Mouse (Mus musculus) cerebellum, postnatal 10 days (tissue): ENCODE results near the gene Rtl1.
A peak's percentile ranks its signal among the peaks of the same experiment; 100 is the strongest.

Experiments
- DNase-seq, 2 experiments: peaks; one replicate each; pipeline ENCODE4 v3.0.0; 2021; ENCODE audit warnings: mixed read lengths in 2 of 2

Rtl1 gene

GRCm38 (mm10) chr12:109560111-109560695 is 39.9 kb downstream of the Rtl1 start:
- DNase-seq = peak in 1 of 2 experiments; percentile 41

- DNase-seq = no peak
Measured at GRCm38 (mm10) chr12:109558891-109559487, 41.1 kb downstream of the Rtl1 start.

- peak; percentile 44 to 64 for DNase-seq
Measured at GRCm38 (mm10) chr12:109558226-109558824, 41.8 kb downstream of the Rtl1 start.

GRCm38 (mm10) chr12:109555837-109556409 is 44.2 kb downstream of the Rtl1 start:
- DNase-seq = no peak

GRCm38 (mm10) chr12:109553568-109553967 is 46.6 kb downstream of the Rtl1 start:
- DNase-seq = no peak

GRCm38 (mm10) chr12:109552754-109553525 is 47.2 kb downstream of the Rtl1 start:
- DNase-seq = no peak

GRCm38 (mm10) chr12:109551771-109552170 is 48.4 kb downstream of the Rtl1 start:
- no peak for DNase-seq

GRCm38 (mm10) chr12:109547085-109547484 is 53.0 kb downstream of the Rtl1 start:
- no peak for DNase-seq

- DNase-seq = peak; percentile 46 to 57
Measured at GRCm38 (mm10) chr12:109545875-109546732, 54.0 kb downstream of the Rtl1 start.

- DNase-seq = no peak
Measured at GRCm38 (mm10) chr12:109543281-109543923, 56.7 kb downstream of the Rtl1 start.

GRCm38 (mm10) chr12:109542635-109543249 is 57.4 kb downstream of the Rtl1 start:
- peak; percentile 80 to 81 for DNase-seq

- DNase-seq = peak; percentile 70 to 79
Measured at GRCm38 (mm10) chr12:109542011-109542410, 58.1 kb downstream of the Rtl1 start.

GRCm38 (mm10) chr12:109541540-109541899 is 58.6 kb downstream of the Rtl1 start:
- DNase-seq = peak in 1 of 2 experiments; percentile 37

- DNase-seq = peak; percentile 85 to 86
Measured at GRCm38 (mm10) chr12:109540739-109541539, 59.2 kb downstream of the Rtl1 start.

- DNase-seq = peak; percentile 47 to 50
Measured at GRCm38 (mm10) chr12:109539950-109540349, 60.2 kb downstream of the Rtl1 start.
